Mouse (Mus musculus): ENCODE data around the gene Cdk11b.

Cdk11b gene

GRCm38 (mm10) chr4:155624338-155625291, at the start of gene Cdk11b:
Cdk11b (plus strand) TSS chr4:155624854.
- DNase-seq (ENCODE audit: extremely low read depth, low read depth, low spot score) = peak; percentile 87

DNA sequence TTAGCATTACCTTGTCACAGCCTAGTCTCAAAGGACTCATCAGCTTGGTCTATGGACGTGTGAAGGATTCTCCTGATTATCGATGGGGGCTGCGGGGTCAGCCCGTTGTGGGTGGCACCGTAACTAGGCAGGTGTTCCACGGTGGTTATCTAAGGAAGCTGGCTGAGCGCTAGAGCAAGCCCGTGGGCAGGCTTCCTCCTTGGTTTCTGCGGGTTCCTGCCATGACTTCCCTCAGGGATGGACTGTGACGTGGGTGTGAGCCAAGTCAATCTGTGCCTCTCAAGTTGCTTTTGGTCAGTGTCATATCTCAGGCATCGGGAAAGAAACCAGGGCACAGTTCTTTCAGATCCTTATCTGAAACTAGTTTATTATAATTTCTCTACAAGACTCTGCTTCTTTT, 49.7 kb upstream of the Cdk11b start:
- DNase-seq (ENCODE audit: extremely low read depth, low read depth, low spot score) = no peak

GRCm38 (mm10) chr4:155575521-155575920, 49.1 kb upstream of the Cdk11b start:
- no peak for DNase-seq (ENCODE audit: extremely low read depth, low read depth, low spot score)

DNA sequence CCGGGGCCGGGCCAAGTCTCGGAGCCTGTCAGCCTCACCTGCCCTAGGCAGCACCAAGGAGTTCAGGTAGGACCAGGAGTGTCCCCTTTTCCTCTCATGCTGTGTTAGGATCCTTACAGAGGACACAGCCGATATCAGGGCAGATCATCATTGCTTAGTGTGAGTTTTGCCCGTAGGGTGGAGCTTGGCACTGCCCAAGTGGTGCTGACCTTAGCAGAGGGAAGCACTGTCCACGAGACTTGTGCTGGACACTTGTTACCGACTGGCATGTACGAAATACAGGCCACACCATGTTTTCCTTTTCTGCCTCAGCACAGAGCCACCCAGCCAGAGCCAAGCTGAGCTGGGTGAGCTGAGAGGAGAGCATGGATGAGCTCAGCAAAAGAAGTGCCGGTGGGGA, 47.5 kb upstream of the Cdk11b start:
- DNase-seq (ENCODE audit: extremely low read depth, low read depth, low spot score) = no peak

DNA sequence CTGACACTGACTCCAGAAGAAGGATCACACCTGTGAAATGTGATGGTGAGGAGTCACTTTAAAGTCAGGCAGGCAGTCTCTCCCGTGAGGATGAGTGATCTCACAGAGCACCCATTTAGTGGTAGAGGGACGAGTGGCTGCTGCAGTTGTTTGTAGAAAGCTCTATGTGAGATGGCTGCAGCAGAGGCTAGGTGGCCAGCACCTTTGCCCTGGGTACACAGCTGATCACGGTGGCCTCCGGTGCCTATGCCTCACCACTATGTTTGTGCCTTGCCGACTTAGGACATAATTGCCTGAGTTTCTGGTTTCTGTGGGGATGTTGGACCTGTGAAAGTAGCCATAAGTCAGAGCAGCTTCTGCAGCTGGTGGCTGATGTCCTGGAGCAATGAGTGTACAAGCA, 46.9 kb upstream of the Cdk11b start:
- no peak for DNase-seq (ENCODE audit: extremely low read depth, low read depth, low spot score)

- DNase-seq (ENCODE audit: extremely low read depth, low read depth, low spot score) = no peak
Measured at GRCm38 (mm10) chr4:155578336-155579125, 46.1 kb upstream of the Cdk11b start.

DNA sequence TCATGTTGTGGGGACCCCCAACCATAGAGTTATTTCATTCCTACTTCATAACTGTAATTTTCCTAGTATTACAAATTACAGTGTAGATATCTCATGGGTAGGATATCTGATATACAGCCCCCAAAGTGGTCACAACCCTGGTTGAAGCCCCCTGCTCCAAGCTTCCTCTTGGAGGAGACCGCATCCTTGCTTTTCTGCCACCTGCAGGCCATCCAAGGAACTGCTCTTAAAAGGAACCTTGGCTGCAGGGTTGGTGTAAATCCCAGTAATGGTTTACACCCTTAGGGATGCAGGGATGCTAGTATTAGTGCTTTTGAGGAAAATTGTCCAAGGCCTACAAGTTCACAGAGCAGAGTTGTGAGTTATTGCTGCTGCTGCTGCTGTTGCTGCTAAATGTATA, 44.2 kb upstream of the Cdk11b start:
- DNase-seq (ENCODE audit: extremely low read depth, low read depth, low spot score) = no peak

GRCm38 (mm10) chr4:155582279-155582905, 42.3 kb upstream of the Cdk11b start:
- peak; percentile 91 for DNase-seq (ENCODE audit: extremely low read depth, low read depth, low spot score)

GRCm38 (mm10) chr4:155589356-155589755, 35.3 kb upstream of the Cdk11b start:
- DNase-seq (ENCODE audit: extremely low read depth, low read depth, low spot score) = no peak

DNA sequence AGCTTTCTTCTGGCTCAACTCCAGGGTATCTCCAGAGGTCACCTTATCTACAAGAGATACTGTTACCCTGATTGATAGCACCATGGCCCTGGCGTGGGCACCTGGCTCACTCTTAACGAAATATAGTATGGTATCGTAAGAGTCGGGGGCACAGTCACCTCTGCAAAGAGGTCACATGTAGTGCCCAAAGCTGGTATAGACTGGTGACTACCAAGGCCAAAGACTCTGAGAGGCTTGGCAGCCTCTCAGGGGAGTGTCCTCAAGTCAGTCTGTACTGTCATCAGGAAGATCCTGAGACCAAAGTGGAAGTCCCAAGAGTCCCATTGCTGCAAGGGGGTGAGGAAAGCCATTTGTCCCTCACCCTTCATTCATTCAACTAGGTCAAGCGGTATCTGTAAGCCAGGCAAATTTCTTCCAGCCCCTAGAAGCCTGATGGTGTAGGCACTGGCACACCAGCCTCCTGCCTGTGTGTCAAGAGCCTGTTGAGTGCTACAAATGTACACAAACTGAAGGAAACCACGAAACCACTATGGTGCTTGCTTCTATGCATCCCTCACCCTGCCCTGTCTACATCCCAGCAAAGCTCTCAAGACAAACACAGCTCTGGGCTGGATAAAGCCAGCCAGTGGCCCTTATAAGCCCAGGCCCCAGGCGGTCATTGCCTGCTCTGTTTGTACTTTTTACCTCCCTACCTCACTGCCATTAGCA, 33.5 kb upstream of the Cdk11b start:
- no peak for DNase-seq (ENCODE audit: extremely low read depth, low read depth, low spot score)

GRCm38 (mm10) chr4:155593780-155594179, 30.9 kb upstream of the Cdk11b start:
- DNase-seq (ENCODE audit: extremely low read depth, low read depth, low spot score) = no peak

DNA sequence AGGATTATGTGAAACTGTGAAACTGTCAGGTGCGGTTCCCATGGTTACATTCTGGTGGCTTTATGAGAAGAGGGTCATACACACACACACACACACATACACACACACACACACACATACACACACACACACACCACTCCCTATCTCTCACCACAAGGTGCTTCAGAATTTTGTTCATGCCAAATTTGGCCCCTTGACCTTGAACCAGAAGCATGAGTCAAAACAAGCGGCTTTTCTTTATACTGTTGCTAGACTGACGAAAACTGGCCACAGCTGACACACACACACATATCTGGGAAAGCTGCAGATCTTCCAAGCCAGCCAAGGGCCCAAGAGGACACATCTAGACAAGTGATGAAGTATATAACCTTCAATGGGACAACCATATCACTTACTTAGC, 28.9 kb upstream of the Cdk11b start:
- DNase-seq (ENCODE audit: extremely low read depth, low read depth, low spot score) = no peak

DNA sequence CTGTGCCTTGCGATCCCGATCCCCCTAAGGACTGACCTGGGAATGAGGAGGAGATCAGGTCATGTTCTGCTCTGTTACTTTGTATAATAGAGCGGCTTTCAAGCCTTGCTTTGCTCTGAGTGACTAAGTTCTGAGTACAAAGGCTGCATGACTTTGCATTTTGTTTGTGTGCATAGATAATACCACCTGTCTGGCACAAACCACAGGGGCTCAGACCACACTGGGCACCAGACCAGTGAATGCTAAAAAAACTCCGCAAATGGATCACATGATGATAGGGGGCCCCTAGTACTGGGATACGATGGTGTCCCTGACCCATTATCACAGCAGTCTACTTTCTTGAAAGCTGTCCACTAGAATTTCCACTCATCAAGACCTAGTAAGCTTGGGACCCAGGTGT, 28.0 kb upstream of the Cdk11b start:
- no peak for DNase-seq (ENCODE audit: extremely low read depth, low read depth, low spot score)

GRCm38 (mm10) chr4:155598536-155598935, 26.1 kb upstream of the Cdk11b start:
- no peak for DNase-seq (ENCODE audit: extremely low read depth, low read depth, low spot score)

- DNase-seq (ENCODE audit: extremely low read depth, low read depth, low spot score) = no peak
Measured at GRCm38 (mm10) chr4:155599901-155600825, 24.5 kb upstream of the Cdk11b start.

GRCm38 (mm10) chr4:155601091-155601996, 23.3 kb upstream of the Cdk11b start, which contains the start of gene Slc35e2:
Slc35e2 (plus strand) TSS chr4:155601416.
- DNase-seq (ENCODE audit: extremely low read depth, low read depth, low spot score) = no peak

GRCm38 (mm10) chr4:155601997-155602456, 22.6 kb upstream of the Cdk11b start:
- no peak for DNase-seq (ENCODE audit: extremely low read depth, low read depth, low spot score)

DNA sequence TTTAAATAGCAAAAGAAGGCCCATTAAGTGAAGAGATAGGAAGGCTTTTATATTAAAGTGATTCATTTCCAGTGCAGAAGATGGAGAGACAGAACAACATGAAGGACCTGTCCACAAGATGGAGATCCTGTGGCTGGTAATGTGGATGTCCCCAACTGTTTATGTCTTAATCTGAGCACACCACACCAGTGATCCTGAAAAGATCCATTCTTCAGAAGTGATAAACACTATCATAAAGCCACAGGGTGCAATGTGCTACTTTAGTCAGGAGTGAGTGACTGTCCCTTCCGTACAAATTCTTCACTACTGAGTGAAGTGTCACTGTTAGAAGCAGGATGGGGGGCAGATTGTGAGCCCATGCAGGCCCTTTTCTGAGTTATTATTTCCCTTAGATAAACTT, 21.9 kb upstream of the Cdk11b start:
- no peak for DNase-seq (ENCODE audit: extremely low read depth, low read depth, low spot score)

GRCm38 (mm10) chr4:155603801-155604200, 20.9 kb upstream of the Cdk11b start:
- DNase-seq (ENCODE audit: extremely low read depth, low read depth, low spot score) = no peak
